Mouse (Mus musculus) activated CD4-positive, CD25-positive, alpha-beta regulatory T cell (primary cell): ENCODE measurements around the gene Snrnp35. TPM values are rescaled to one million over a fixed set of nuclear protein-coding genes. Genes with fewer than 3 reads are reported as not detected.

Experiments
- polyA plus RNA-seq, 2 experiments: library from polyadenylated mRNA; unstranded; fragments of 100-300 nt; shearing (Covaris generic); gene quantifications; one replicate each; pipeline ENCODE4 v1.2.1; 2017

Snrnp35 gene
- polyA plus RNA-seq = 10 to 100 TPM in 1 of 2 experiments, 1 to 10 TPM in 1; 7.0 to 10.3 TPM

DNA sequence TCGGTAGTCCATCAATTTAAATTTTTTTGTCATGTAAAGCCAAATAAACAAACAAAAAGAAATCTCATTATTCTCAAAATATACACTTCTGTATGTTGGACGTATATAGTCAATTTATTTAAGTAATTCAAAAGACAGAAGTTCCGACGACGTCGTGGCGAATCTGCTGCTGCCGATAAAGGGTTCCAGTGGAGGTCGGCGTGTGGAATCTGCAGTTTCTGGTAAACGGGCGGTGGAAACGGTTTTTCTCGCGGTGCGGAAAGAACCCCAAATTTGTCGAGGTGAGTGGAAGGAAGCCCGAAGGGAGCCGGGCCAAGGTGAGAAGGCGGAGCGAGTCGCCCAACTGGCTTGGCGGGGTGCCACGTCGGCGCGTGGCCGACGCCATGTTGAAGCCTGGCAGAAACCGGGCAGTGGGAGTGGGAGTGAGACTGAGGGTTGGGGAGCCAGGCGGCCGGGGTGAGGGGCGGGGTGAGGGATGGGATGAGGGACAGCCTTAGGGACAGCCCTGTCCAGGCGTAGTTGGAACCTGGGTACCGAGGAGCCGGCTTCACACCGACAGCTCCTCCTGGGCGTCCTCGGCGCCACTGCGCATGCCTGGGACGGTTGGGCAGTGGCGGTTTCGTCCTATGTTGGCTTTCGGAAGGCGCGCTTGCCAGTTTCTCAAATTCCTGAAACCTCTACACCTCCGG is at the start of gene Snrnp35:
Gene Snrnp35 (plus strand): TSS at position 169 of the 689 bp plus-strand sequence.

DNA sequence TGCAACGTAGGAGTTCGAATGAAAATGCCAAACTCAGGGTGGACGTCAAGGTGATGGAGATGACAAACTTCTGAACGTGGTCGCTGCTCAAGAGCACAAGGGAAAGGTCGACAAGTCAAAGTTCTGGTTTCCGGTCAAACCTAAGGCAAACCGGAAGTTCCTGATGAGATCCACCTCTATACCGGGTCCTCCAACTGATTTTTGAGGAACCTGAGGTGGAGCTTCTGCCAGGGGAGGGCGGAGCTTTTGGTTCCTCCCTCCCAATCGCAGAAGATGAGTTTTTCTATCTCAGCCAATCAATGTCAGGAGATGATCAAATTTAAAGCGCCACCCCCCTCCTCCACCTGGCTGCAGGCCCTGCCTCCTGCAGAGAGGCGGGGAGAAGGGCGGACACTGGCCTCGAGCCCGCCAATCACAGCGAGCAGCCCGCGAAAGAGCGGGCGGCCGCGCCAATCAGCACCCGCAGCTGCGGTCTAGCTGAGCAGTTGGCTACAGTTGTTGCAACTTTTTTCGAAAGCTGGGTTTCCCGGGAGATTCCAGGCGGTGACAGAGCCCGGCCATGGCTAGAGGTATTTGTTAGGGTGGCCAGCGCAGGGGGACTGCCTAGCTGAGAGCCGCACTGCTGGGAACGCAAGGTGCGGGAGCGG is 43.4 kb upstream of the Snrnp35 start, which contains the start of gene Kmt5a:
Gene Kmt5a (plus strand): TSS at position 484 of the 647 bp plus-strand sequence.

DNA sequence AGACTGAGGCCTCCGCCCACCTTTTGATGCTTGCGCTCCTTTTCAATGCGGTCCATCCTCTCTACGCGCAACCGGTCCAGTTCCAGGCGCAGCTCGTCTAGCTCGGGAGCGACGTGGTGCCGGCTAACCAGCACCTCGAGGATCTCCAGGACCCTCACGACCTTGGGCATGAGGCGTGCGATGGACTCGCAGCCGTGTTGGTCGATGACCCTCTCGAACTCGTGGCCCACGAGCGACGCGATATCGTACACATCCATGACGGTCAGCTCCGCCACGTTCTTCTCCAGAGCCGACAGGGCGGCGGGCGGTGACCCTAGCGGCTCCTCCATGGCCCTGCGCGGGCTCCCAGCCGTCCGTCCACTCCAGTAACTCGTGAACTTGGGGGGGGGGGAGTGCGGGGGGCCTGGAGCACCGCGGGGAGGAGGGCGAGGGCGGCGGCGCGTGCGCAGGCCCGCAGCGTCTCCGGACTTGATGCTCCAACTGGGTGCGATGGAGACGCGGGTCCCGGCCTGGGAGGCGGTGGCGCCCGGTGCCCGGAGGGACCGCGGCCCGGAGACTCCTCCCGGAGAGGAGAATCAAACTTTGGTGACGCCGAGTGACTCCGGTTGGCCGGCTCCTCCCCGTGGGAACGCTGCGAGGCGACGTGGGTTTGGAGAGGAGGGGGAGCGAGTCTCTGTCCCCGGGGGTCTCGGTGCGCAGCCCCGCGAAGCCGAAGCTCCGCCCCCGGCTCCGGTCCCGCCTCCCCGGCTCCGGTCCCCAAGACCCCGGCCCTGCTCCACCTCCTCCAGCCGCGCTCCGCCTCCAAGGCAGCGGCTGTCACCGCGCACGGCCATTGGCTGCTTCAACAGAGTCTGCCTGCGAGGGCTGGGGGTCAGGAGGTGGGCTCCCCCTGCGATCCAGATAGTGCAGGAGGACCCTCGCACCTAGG is 48.0 kb downstream of the Snrnp35 start, which contains the start of gene Rilpl1:
Gene Rilpl1 (minus strand): TSS at position 737 of the 928 bp plus-strand sequence.

DNA sequence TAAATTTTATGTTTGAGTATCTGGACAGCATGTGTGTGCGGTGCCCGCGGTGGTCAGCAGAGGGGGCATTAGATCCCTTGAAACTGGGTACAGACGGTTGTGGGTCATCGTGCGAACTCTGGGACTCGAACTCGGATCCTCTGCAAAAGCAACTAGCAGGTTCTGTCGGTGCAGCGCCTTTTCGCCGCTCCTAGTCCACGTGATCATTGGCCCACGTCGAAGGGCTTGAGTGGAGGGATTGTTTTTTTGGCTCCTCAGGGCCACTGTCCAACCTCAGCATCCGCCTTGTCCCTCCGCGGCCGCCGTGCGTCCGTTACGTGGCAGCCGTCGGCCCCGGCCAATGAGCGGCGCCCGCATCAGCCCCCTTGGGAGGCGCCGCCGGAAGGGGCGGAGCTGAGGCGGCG is 57.5 kb downstream of the Snrnp35 start, which contains the start of gene Tmed2:
Gene Tmed2 (plus strand): TSS at position 313 of the 404 bp plus-strand sequence.

Other genes starting within 250 kb of the Snrnp35 start
- 10 to 100 TPM; 18.4 to 27.2 TPM for gene Pitpnm2, start 233.4 kb upstream of the Snrnp35 start, polyA plus RNA-seq
- 10 to 100 TPM; 15.8 to 20.1 TPM for gene Mphosph9, start 155.2 kb upstream of the Snrnp35 start, polyA plus RNA-seq
- gene 2810006K23Rik, start 155.0 kb upstream of the Snrnp35 start, polyA plus RNA-seq = 10 to 100 TPM in 1 of 2 experiments, 1 to 10 TPM in 1; 7.4 to 11.7 TPM
- 100 to 1,000 TPM; 128 to 136 TPM for gene Cdk2ap1, start 120.1 kb upstream of the Snrnp35 start, polyA plus RNA-seq
- 100 to 1,000 TPM in 1 of 2 experiments, 10 to 100 TPM in 1; 96.8 to 111 TPM for gene Sbno1, start 57.1 kb upstream of the Snrnp35 start, polyA plus RNA-seq
- gene Kmt5a, start 43.2 kb upstream of the Snrnp35 start, polyA plus RNA-seq = 10 to 100 TPM; 69.0 to 89.2 TPM
- 100 to 1,000 TPM in 1 of 2 experiments, 10 to 100 TPM in 1; 89.1 to 118 TPM for gene Rilpl2, start 4.8 kb upstream of the Snrnp35 start, polyA plus RNA-seq
- gene Rilpl1, start 48.3 kb downstream of the Snrnp35 start, polyA plus RNA-seq = 1 to 10 TPM; 3.0 to 3.1 TPM
- gene Tmed2, start 57.6 kb downstream of the Snrnp35 start, polyA plus RNA-seq = 100 to 1,000 TPM; 488 to 539 TPM
- 10 to 100 TPM; 15.8 to 18.2 TPM for gene Ddx55, start 69.7 kb downstream of the Snrnp35 start, polyA plus RNA-seq
- 10 to 100 TPM; 40.2 to 63.4 TPM for gene Eif2b1, start 96.0 kb downstream of the Snrnp35 start, polyA plus RNA-seq
- 10 to 100 TPM; 35.1 TPM for gene Gtf2h3, start 96.0 kb downstream of the Snrnp35 start, polyA plus RNA-seq
- 10 to 100 TPM; 63.0 to 94.0 TPM for gene Atp6v0a2, start 145.4 kb downstream of the Snrnp35 start, polyA plus RNA-seq
- under 1 TPM in 1 of 2 experiments, not detected in 1; 0.11 TPM for gene Dnah10, start 242.0 kb downstream of the Snrnp35 start, polyA plus RNA-seq